Mouse (Mus musculus) embryonic facial prominence, embryonic 13.5 days (tissue): Measurements from ENCODE around the gene Lrrtm4. TPM values are rescaled to one million over a fixed set of nuclear protein-coding genes. Genes with fewer than 3 reads are reported as not detected.

Source experiments
- ATAC-seq: fragments of 200-750 bp; cut with Nextera tagmentation; 2 replicates; pipeline ENCODE4 v1.8.0; 2017; ENCODE audit warnings: low read depth; ENCODE audit not compliant: insufficient number of reproducible peaks, insufficient read depth, low FRiP score, low TSS enrichment
- H3K27ac ChIP-seq: fragments of 300-500 bp; sonication (generic); 2 replicates; pipeline ENCODE4 v1.5.1; 2015; ENCODE audit warnings: moderate library complexity, mild to moderate bottlenecking, inconsistent platforms
- H3K27me3 ChIP-seq: fragments of 300-500 bp; sonication (generic); 2 replicates; pipeline ENCODE4 v1.6.1; 2015; ENCODE audit warnings: mild to moderate bottlenecking, inconsistent platforms
- H3K36me3 ChIP-seq: fragments of 300-500 bp; sonication (generic); 2 replicates; pipeline ENCODE4 v1.6.1; 2015; ENCODE audit warnings: mild to moderate bottlenecking, inconsistent platforms
- H3K4me1 ChIP-seq: fragments of 300-500 bp; sonication (generic); 2 replicates; pipeline ENCODE4 v1.6.1; 2015; ENCODE audit warnings: inconsistent platforms
- H3K4me2 ChIP-seq: fragments of 300-500 bp; sonication (generic); 2 replicates; pipeline ENCODE4 v1.6.1; 2015; ENCODE audit warnings: moderate library complexity, mild to moderate bottlenecking, inconsistent platforms
- H3K4me3 ChIP-seq: fragments of 300-500 bp; sonication (generic); 2 replicates; pipeline ENCODE4 v1.5.1; 2015; ENCODE audit warnings: mild to moderate bottlenecking, inconsistent platforms
- H3K9ac ChIP-seq: fragments of 300-500 bp; sonication (generic); 2 replicates; pipeline ENCODE4 v1.6.1; 2015; ENCODE audit warnings: mild to moderate bottlenecking, inconsistent platforms
- H3K9me3 ChIP-seq: fragments of 300-500 bp; sonication (generic); 2 replicates; pipeline ENCODE4 v1.6.1; 2016; ENCODE audit warnings: inconsistent platforms
- WGBS: fragments of 180-500 bp; shearing (Covaris S2); methylation state at CpG from one replicate; pipeline ENCODE4 v1.1.7; 2015; ENCODE audit warnings: mixed read lengths; 5-methylcytosine and 5-hydroxymethylcytosine counted together
- polyA plus RNA-seq: library from polyadenylated mRNA; unstranded; fragments of >200 nt; fragmentation: Nextera tagmentation; extraction: Ambion mirVana; gene quantifications from 2 replicates; pipeline ENCODE4 v1.2.1, GENCODE M21; 2015

Gene Lrrtm4
- polyA plus RNA-seq, 1 experiment from 2014 or later: 3.7 TPM

- H3K27me3 ChIP-seq: no peaks in the 10 kb centered on the region
Measured at GRCm38 (mm10) chr6:80182353-80182752, 163.7 kb downstream of the Lrrtm4 start.

GRCm38 (mm10) chr6:80185489-80186113, 166.9 kb downstream of the Lrrtm4 start:
- Histone ChIP-seq H3K36me3 (no peaks in the 10 kb centered on the region), H3K4me2 (no peak overlapping the region), H3K4me1 (no peaks in the 10 kb centered on the region), H3K4me3 (no peak overlapping the region), H3K9ac (no peak overlapping the region), H3K9me3 (no peaks in the 10 kb centered on the region), H3K27ac (no peak overlapping the region), H3K27me3 (no peaks in the 10 kb centered on the region)
- 57% methylated on average over 6 of the region's 6 CpGs for WGBS
- no peak for ATAC-seq

More at GRCm38 (mm10) chr6:80182353-80182752, 163.7 kb downstream of the Lrrtm4 start:
- 83% methylated on average over 2 of the region's 2 CpGs for whole genome bisulfite sequencing
- no peak for ATAC-seq
- Histone ChIP-seq H3K4me3 (no peak overlapping the region), H3K27ac (no peak overlapping the region), H3K4me2 (no peak overlapping the region), H3K36me3 (no peaks in the 10 kb centered on the region), H3K4me1 (no peaks in the 10 kb centered on the region), H3K9me3 (no peaks in the 10 kb centered on the region), H3K9ac (no peak overlapping the region)

- Histone ChIP-seq H3K27me3 (no peaks in the 10 kb centered on the region), H3K9me3 (no peaks in the 10 kb centered on the region), H3K9ac (no peak overlapping the region), H3K4me2 (no peak overlapping the region), H3K27ac (no peak overlapping the region), H3K4me3 (no peak overlapping the region), H3K4me1 (no peaks in the 10 kb centered on the region), H3K36me3 (no peaks in the 10 kb centered on the region)
- no peak for ATAC-seq
- 50% methylated on average over 1 of the region's 1 CpGs for WGBS
Measured at GRCm38 (mm10) chr6:80186791-80187190, 168.1 kb downstream of the Lrrtm4 start.

GRCm38 (mm10) chr6:80209476-80209875, 190.8 kb downstream of the Lrrtm4 start:
- 54% methylated on average over 2 of the region's 2 CpGs for WGBS
- no peaks in the 10 kb centered on the region for H3K27me3 ChIP-seq
- no peak overlapping the region for H3K9ac ChIP-seq

GRCm38 (mm10) chr6:80210281-80210680, 191.6 kb downstream of the Lrrtm4 start:
- Histone ChIP-seq H3K4me1 (no peaks in the 10 kb centered on the region), H3K27me3 (no peaks in the 10 kb centered on the region), H3K27ac (no peak overlapping the region), H3K4me3 (no peak overlapping the region), H3K9me3 (no peaks in the 10 kb centered on the region), H3K4me2 (no peak overlapping the region), H3K36me3 (no peaks in the 10 kb centered on the region), H3K9ac (no peak overlapping the region)
- 87% methylated on average over 5 of the region's 5 CpGs for WGBS
- ATAC-seq: no peak

More at GRCm38 (mm10) chr6:80209476-80209875, 190.8 kb downstream of the Lrrtm4 start:
- Histone ChIP-seq H3K4me2 (no peak overlapping the region), H3K36me3 (no peaks in the 10 kb centered on the region), H3K9me3 (no peaks in the 10 kb centered on the region), H3K4me3 (no peak overlapping the region), H3K27ac (no peak overlapping the region), H3K4me1 (no peaks in the 10 kb centered on the region)
- no peak for ATAC-seq

- H3K9me3 ChIP-seq: no peaks in the 10 kb centered on the region
- H3K36me3 ChIP-seq: no peaks in the 10 kb centered on the region
- H3K4me2 ChIP-seq: no peak overlapping the region
- WGBS: 89% methylated on average over 1 of the region's 1 CpGs
- no peak overlapping the region for H3K9ac ChIP-seq
- H3K4me3 ChIP-seq: no peak overlapping the region
- peaks cover 6% of the 10 kb centered on the region for H3K4me1 ChIP-seq
- no peak for ATAC-seq
- H3K27ac ChIP-seq: no peak overlapping the region
- H3K27me3 ChIP-seq: no peaks in the 10 kb centered on the region
Measured at GRCm38 (mm10) chr6:80261595-80261994, 242.9 kb downstream of the Lrrtm4 start.

- no peaks in the 10 kb centered on the region for H3K36me3 ChIP-seq
- WGBS: 23% methylated on average over 4 of the region's 4 CpGs
- no peak overlapping the region for H3K4me2 ChIP-seq
- ATAC-seq: no peak
- no peak overlapping the region for H3K9ac ChIP-seq
- H3K9me3 ChIP-seq: no peaks in the 10 kb centered on the region
- H3K4me3 ChIP-seq: no peak overlapping the region
- no peaks in the 10 kb centered on the region for H3K27me3 ChIP-seq
- H3K4me1 ChIP-seq: peaks cover 6% of the 10 kb centered on the region
- no peak overlapping the region for H3K27ac ChIP-seq
Measured at GRCm38 (mm10) chr6:80263972-80264371, 245.3 kb downstream of the Lrrtm4 start.

GRCm38 (mm10) chr6:80264584-80264983, 245.9 kb downstream of the Lrrtm4 start:
- Histone ChIP-seq H3K4me3 (no peak overlapping the region), H3K9ac (no peak overlapping the region), H3K9me3 (no peaks in the 10 kb centered on the region), H3K27ac (no peak overlapping the region), H3K27me3 (no peaks in the 10 kb centered on the region), H3K4me2 (no peak overlapping the region), H3K36me3 (no peaks in the 10 kb centered on the region), H3K4me1 (peaks cover 6% of the 10 kb centered on the region)
- no peak for ATAC-seq

GRCm38 (mm10) chr6:80265746-80266145, 247.1 kb downstream of the Lrrtm4 start:
- Histone ChIP-seq H3K4me3 (no peak overlapping the region), H3K4me2 (no peak overlapping the region), H3K27me3 (no peaks in the 10 kb centered on the region), H3K9me3 (no peaks in the 10 kb centered on the region), H3K4me1 (peaks cover 6% of the 10 kb centered on the region), H3K9ac (no peak overlapping the region), H3K27ac (no peak overlapping the region), H3K36me3 (no peaks in the 10 kb centered on the region)
- no peak for ATAC-seq
- 41% methylated on average over 3 of the region's 3 CpGs for WGBS

- no peaks in the 10 kb centered on the region for H3K4me1 ChIP-seq
- H3K27me3 ChIP-seq: no peaks in the 10 kb centered on the region
- no peaks in the 10 kb centered on the region for H3K9me3 ChIP-seq
- ATAC-seq: no peak
- no peak overlapping the region for H3K4me2 ChIP-seq
- no peak overlapping the region for H3K9ac ChIP-seq
- H3K4me3 ChIP-seq: no peak overlapping the region
- no peaks in the 10 kb centered on the region for H3K36me3 ChIP-seq
- WGBS: 92% methylated on average over 1 of the region's 1 CpGs
- no peak overlapping the region for H3K27ac ChIP-seq
Measured at GRCm38 (mm10) chr6:80286968-80287367, 268.3 kb downstream of the Lrrtm4 start.

GRCm38 (mm10) chr6:80301871-80302270, 283.2 kb downstream of the Lrrtm4 start:
- Histone ChIP-seq H3K9me3 (no peaks in the 10 kb centered on the region), H3K27me3 (no peaks in the 10 kb centered on the region), H3K4me1 (no peaks in the 10 kb centered on the region), H3K4me3 (no peak overlapping the region), H3K36me3 (no peaks in the 10 kb centered on the region), H3K4me2 (no peak overlapping the region), H3K9ac (no peak overlapping the region), H3K27ac (no peak overlapping the region)
- no peak for ATAC-seq

- Histone ChIP-seq H3K9ac (no peak overlapping the region), H3K9me3 (no peaks in the 10 kb centered on the region), H3K27me3 (no peaks in the 10 kb centered on the region), H3K4me2 (no peak overlapping the region), H3K27ac (no peak overlapping the region), H3K36me3 (no peaks in the 10 kb centered on the region), H3K4me1 (no peaks in the 10 kb centered on the region), H3K4me3 (no peak overlapping the region)
- no peak for ATAC-seq
- 83% methylated on average over 1 of the region's 1 CpGs for WGBS
Measured at GRCm38 (mm10) chr6:80303568-80303967, 284.9 kb downstream of the Lrrtm4 start.
